Mouse (Mus musculus) intestine, embryonic 15.5 days (tissue): Measurements from ENCODE around the gene P2ry2. TPM values are rescaled to one million over a fixed set of nuclear protein-coding genes. Genes with fewer than 3 reads are reported as not detected.

ENCODE experiments used
- ATAC-seq: fragments of 200-750 bp; cut with Nextera tagmentation; 2 replicates; pipeline ENCODE4 v1.8.0; 2017; ENCODE audit warnings: moderate TSS enrichment, moderate library complexity
- H3K27ac ChIP-seq: fragments of 300-500 bp; sonication (generic); 2 replicates; pipeline ENCODE4 v1.5.1; 2015; ENCODE audit warnings: mild to moderate bottlenecking, inconsistent platforms
- H3K27me3 ChIP-seq: fragments of 300-500 bp; sonication (generic); replicated peaks from 2 replicates; pipeline ENCODE4 v1.6.1; 2015; ENCODE audit warnings: inconsistent platforms
- H3K36me3 ChIP-seq: fragments of 300-500 bp; sonication (generic); 2 replicates; pipeline ENCODE4 v1.6.1; 2015; ENCODE audit warnings: inconsistent platforms
- H3K4me1 ChIP-seq: fragments of 300-500 bp; sonication (generic); replicated peaks from 2 replicates; pipeline ENCODE4 v1.6.1; 2015; ENCODE audit warnings: inconsistent platforms
- H3K4me2 ChIP-seq: fragments of 300-500 bp; sonication (generic); replicated peaks from 2 replicates; pipeline ENCODE4 v1.6.1; 2015; ENCODE audit warnings: mild to moderate bottlenecking, inconsistent platforms
- H3K4me3 ChIP-seq: fragments of 300-500 bp; sonication (generic); replicated peaks from 2 replicates; pipeline ENCODE4 v1.5.1; 2015; ENCODE audit warnings: inconsistent platforms
- H3K9ac ChIP-seq: fragments of 300-500 bp; sonication (generic); 2 replicates; pipeline ENCODE4 v1.6.1; 2015; ENCODE audit warnings: inconsistent platforms
- H3K9me3 ChIP-seq: fragments of 300-500 bp; sonication (generic); 2 replicates; pipeline ENCODE4 v1.6.1; 2016; ENCODE audit warnings: inconsistent platforms
- WGBS: fragments of 180-500 bp; shearing (Covaris S2); methylation state at CpG from one replicate; pipeline ENCODE4 v1.1.7; 2015; 5-methylcytosine and 5-hydroxymethylcytosine counted together
- polyA plus RNA-seq: library from polyadenylated mRNA; unstranded; fragments of >200 nt; fragmentation: Nextera tagmentation; extraction: Ambion mirVana; gene quantifications from 2 replicates; pipeline ENCODE4 v1.2.1, GENCODE M21; 2015

The P2ry2 gene
- polyA plus RNA-seq, 1 experiment from 2014 or later: 2.7 TPM

DNA sequence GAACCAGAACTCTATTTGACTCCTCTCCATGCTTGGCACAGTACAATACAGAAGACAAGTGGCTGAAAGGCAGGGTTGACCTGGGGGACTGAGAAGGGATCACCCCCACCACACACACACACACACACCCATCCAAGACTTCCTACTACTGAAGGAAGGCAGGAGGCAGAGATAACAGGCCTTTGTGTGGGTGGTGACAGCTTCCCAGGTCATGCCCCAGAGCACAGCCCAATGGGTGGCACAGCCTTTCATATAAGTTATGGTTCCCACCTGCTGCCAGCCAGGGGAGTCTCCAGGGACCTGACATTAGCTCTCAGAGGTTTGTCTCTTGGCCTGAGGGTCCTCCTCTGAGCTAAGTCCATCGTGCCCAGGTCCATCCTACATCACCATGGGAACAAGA lies 15.5 kb downstream of the P2ry2 start:
- Histone ChIP-seq H3K36me3 (no peaks in the 10 kb centered on the region), H3K4me3 (no peak overlapping the region), H3K9ac (no peak overlapping the region), H3K27me3 (no peaks in the 10 kb centered on the region), H3K4me1 (no peaks in the 10 kb centered on the region), H3K27ac (no peak overlapping the region), H3K4me2 (no peak overlapping the region), H3K9me3 (no peaks in the 10 kb centered on the region)
- ATAC-seq: no peak
- whole genome bisulfite sequencing: 62% methylated on average over 1 of the region's 1 CpGs

- Histone ChIP-seq H3K27ac (no peak overlapping the region), H3K27me3 (no peaks in the 10 kb centered on the region), H3K4me1 (no peaks in the 10 kb centered on the region), H3K36me3 (no peaks in the 10 kb centered on the region), H3K4me2 (no peak overlapping the region), H3K9ac (no peak overlapping the region), H3K9me3 (no peaks in the 10 kb centered on the region), H3K4me3 (no peak overlapping the region)
- 82% methylated on average over 3 of the region's 3 CpGs for WGBS
- no peak for ATAC-seq
Observed at GRCm38 (mm10) chr7:100995951-100996350, 16.7 kb downstream of the P2ry2 start.

DNA sequence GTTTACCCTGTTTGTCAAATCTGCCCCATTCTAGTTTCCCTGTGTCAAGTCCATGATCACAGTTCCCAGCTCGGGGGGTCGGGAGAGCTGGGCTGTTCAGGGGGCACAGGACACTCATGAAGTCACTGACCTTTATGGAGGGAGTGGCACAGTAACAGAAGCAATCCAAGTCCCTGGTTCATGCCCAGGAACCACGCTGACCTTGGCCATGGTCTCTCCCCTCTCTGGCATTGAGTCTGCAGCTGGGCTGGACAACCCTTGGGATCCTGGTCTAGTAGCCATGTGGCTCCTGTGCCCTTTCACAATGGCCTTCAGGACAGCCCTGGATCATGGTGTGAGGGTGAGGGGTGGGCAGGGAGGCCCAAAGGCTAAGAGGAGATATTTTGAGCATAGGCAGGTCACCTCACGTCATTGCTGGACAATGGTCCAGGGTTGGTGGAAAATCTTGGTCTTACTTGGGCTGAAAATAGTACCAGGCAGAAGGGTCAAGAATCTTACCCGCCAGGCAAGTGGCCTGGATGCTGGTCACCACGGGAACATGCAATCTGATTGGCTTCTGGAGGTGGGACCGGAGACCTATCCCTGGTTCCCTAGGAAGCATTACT lies 17.3 kb downstream of the P2ry2 start:
- no peak overlapping the region for H3K9ac ChIP-seq
- H3K36me3 ChIP-seq: no peaks in the 10 kb centered on the region
- 84% methylated on average over 7 of the region's 7 CpGs for whole genome bisulfite sequencing
- H3K4me1 ChIP-seq: no peaks in the 10 kb centered on the region
- H3K4me2 ChIP-seq: no peak overlapping the region
- no peak overlapping the region for H3K4me3 ChIP-seq
- no peak overlapping the region for H3K27ac ChIP-seq
- no peak for ATAC-seq
- no peaks in the 10 kb centered on the region for H3K9me3 ChIP-seq
- H3K27me3 ChIP-seq: no peaks in the 10 kb centered on the region

DNA sequence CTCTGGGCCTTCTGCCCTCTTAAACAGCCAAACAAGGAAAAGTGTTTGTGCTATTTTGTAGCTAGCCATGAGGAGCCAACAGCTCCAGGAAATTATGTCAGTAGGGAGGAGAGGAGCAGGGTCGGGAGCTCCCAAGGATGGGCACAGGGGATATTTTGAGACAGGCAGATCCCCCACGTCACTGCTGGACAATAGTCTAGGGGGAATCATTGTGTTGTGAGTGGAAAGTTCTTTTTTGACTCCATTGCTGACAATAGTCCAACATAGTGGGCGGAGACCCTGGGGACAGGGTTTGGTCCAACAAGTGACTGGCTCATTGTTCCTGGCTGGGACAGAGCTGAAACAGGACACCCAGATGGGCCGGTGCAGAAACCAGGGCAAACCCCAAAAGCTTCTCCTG lies 19.5 kb downstream of the P2ry2 start:
- Histone ChIP-seq H3K4me3 (no peak overlapping the region), H3K36me3 (no peaks in the 10 kb centered on the region), H3K27me3 (no peaks in the 10 kb centered on the region), H3K9ac (no peak overlapping the region), H3K9me3 (no peaks in the 10 kb centered on the region), H3K4me1 (no peaks in the 10 kb centered on the region; the same call in 1 of the 2 replicates), H3K4me2 (no peak overlapping the region), H3K27ac (no peak overlapping the region)
- WGBS: 74% methylated on average over 4 of the region's 4 CpGs
- ATAC-seq: no peak

DNA sequence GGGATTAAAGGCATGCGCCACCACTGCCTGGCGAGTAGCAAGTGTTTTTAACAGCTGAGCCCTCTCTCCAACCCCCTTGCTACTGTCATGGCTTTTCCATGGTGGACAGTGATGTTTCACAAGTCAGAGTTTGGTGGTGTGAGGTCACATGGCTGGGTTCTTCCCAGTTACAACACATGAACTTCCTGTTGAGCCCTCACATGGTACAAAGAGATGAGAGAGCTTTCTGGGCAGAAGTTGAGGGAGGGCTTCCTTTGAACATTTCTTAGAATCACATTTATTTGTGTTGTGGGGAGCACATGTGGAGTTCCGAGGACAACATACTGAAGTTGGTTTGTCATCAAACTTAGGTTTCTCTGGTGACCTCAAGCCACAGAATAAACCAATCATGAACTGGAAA lies 20.7 kb downstream of the P2ry2 start:
- ATAC-seq: no peak
- Histone ChIP-seq H3K36me3 (no peaks in the 10 kb centered on the region), H3K27me3 (no peaks in the 10 kb centered on the region), H3K27ac (no peak overlapping the region), H3K9ac (no peak overlapping the region), H3K4me3 (no peak overlapping the region), H3K4me1 (peaks cover 5% of the 10 kb centered on the region; the same call in 1 of the 2 replicates), H3K9me3 (no peaks in the 10 kb centered on the region), H3K4me2 (no peak overlapping the region)
- 88% methylated on average over 3 of the region's 3 CpGs for WGBS

- H3K9me3 ChIP-seq: no peaks in the 10 kb centered on the region
- H3K27me3 ChIP-seq: no peaks in the 10 kb centered on the region
- H3K36me3 ChIP-seq: no peaks in the 10 kb centered on the region
- H3K4me2 ChIP-seq: no peak overlapping the region
- WGBS: 68% methylated on average over 9 of the region's 9 CpGs
- H3K9ac ChIP-seq: no peak overlapping the region
- no peak overlapping the region for H3K4me3 ChIP-seq
- peaks cover 5% of the 10 kb centered on the region; the same call in 1 of the 2 replicates for H3K4me1 ChIP-seq
- no peak for ATAC-seq
- no peak overlapping the region for H3K27ac ChIP-seq
Observed at GRCm38 (mm10) chr7:100990636-100991311, 21.9 kb downstream of the P2ry2 start.

DNA sequence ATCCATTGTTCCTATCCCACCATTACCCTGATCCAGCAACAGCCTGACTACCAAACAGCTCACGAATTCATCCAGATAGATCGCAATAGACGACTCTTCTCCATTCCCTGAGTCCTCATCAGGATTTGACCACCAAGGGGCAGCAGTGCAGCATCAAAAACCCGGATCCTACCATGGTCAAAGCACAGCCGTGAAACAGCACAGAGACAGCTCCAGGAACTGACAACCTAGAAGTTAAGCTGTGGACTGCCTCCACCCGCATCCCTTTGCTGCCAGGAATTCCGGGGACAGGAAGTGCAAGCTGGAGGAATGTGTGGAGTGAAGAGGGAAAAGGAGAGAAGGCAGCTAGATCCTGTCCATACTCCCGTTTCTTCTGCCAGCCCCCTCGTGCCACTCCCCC lies 24.6 kb downstream of the P2ry2 start:
- H3K4me1 ChIP-seq: peaks cover 11% of the 10 kb centered on the region
- H3K36me3 ChIP-seq: no peaks in the 10 kb centered on the region
- no peaks in the 10 kb centered on the region for H3K27me3 ChIP-seq
- WGBS: 11% methylated on average over 9 of the region's 9 CpGs
- no peak overlapping the region for H3K4me3 ChIP-seq
- ATAC-seq: peak; percentile 50
- H3K9me3 ChIP-seq: no peaks in the 10 kb centered on the region
- no peak overlapping the region for H3K27ac ChIP-seq
- no peak overlapping the region for H3K4me2 ChIP-seq
- no peak overlapping the region for H3K9ac ChIP-seq

- 32% methylated on average over 21 of the region's 21 CpGs for WGBS
- Histone ChIP-seq H3K27ac (peak overlapping the region; percentile 71), H3K4me1 (peaks cover 12% of the 10 kb centered on the region)
Observed at GRCm38 (mm10) chr7:100984452-100985395, 27.9 kb downstream of the P2ry2 start.

GRCm38 (mm10) chr7:100979175-100979574 lies 33.5 kb downstream of the P2ry2 start:
- ATAC-seq: peak; percentile 85
- H3K4me3 ChIP-seq: no peak overlapping the region
- H3K4me1 ChIP-seq: peaks cover 20% of the 10 kb centered on the region
- H3K9ac ChIP-seq: peak overlapping the region; percentile 23; the same call in 1 of the 2 replicates
- H3K27ac ChIP-seq: peak overlapping the region; percentile 54
- 38% methylated on average over 2 of the region's 2 CpGs for WGBS
- peaks cover 4% of the 10 kb centered on the region; the same call in 1 of the 2 replicates for H3K27me3 ChIP-seq
- peak overlapping the region; percentile 22; the same call in 1 of the 2 replicates for H3K4me2 ChIP-seq
- H3K9me3 ChIP-seq: no peaks in the 10 kb centered on the region
- no peaks in the 10 kb centered on the region for H3K36me3 ChIP-seq

More at GRCm38 (mm10) chr7:100984452-100985395, 27.9 kb downstream of the P2ry2 start:
- Histone ChIP-seq H3K9ac (no peak overlapping the region), H3K9me3 (no peaks in the 10 kb centered on the region), H3K36me3 (no peaks in the 10 kb centered on the region), H3K4me2 (peak overlapping the region; percentile 40), H3K27me3 (no peaks in the 10 kb centered on the region), H3K4me3 (no peak overlapping the region)
- ATAC-seq: peak; percentile 94

GRCm38 (mm10) chr7:100978171-100978570 lies 34.5 kb downstream of the P2ry2 start:
- no peak overlapping the region for H3K4me3 ChIP-seq
- peaks cover 8% of the 10 kb centered on the region; the same call in 1 of the 2 replicates for H3K27me3 ChIP-seq
- H3K9me3 ChIP-seq: no peaks in the 10 kb centered on the region
- H3K36me3 ChIP-seq: no peaks in the 10 kb centered on the region
- 88% methylated on average over 5 of the region's 5 CpGs for WGBS
- H3K27ac ChIP-seq: no peak overlapping the region
- ATAC-seq: no peak
- no peak overlapping the region for H3K4me2 ChIP-seq
- no peak overlapping the region for H3K9ac ChIP-seq
- peaks cover 28% of the 10 kb centered on the region for H3K4me1 ChIP-seq

DNA sequence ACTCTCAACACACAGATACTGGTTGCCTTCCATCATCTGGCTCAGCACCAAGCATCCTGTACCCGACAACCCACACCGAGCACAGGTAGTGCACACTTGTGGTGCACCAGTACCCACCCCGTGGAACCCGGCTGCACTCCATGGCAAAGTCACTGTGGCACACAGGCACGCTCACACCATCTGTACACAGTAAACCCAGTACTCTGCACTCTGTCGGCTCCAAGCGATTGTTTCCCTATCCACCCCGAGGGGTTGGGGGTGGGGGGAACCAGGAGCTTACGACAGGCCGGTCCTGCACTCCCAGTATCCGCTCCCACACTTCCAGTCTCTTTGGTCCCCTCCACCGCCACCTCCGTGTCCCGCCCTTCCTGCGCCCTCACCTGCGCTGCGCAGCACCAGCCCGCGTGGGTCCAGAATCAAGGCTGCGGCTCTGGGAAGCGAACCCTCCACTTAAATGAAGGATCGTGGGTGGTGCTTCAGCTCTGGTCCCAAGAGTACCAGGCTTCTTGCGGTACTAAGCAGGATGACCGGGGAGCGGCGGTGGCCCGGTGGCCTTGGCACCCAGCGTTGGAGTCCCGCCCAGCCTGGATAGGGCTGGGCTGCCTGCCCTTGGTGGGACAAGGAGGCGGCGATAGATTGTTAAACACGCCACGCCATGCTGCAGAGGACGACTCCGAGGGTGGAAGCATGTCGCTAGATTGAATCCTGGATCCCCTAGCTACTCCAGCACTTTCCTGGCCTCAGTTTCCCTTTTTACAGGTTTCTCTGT lies 38.3 kb downstream of the P2ry2 start, which contains the start of gene P2ry6:
Gene P2ry6 (minus strand): TSS at position 515 of the 769 bp plus-strand sequence.
- peak within 1 kb of the TSS; percentile 79 for H3K4me2 ChIP-seq
- H3K4me3 ChIP-seq: peak within 1 kb of the TSS; percentile 44
- no peak within 1 kb of the TSS for H3K27ac ChIP-seq
- peaks cover 8% of the 10 kb centered on the region; the same call in 1 of the 2 replicates for H3K27me3 ChIP-seq
- peaks cover 33% of the 10 kb centered on the region for H3K4me1 ChIP-seq
- H3K36me3 ChIP-seq: no peaks in the 10 kb centered on the region
- WGBS: 6% methylated on average over 36 of the region's 36 CpGs
- peak; percentile 79 for ATAC-seq
- H3K9me3 ChIP-seq: no peaks in the 10 kb centered on the region
- H3K9ac ChIP-seq: peak within 1 kb of the TSS; percentile 47
